Mouse (Mus musculus) stomach, postnatal 0 days (tissue): ENCODE data around the gene Arhgef10l. TPM values are rescaled to one million over a fixed set of nuclear protein-coding genes. Genes with fewer than 3 reads are reported as not detected.

ENCODE experiments used
- ATAC-seq: fragments of 200-750 bp; cut with Nextera tagmentation; 2 replicates; pipeline ENCODE4 v1.8.0; 2017; ENCODE audit not compliant: low FRiP score, low TSS enrichment
- DNase-seq: peaks from one replicate; pipeline ENCODE4 v3.0.0-alpha.2; 2016; ENCODE audit warnings: low spot score
- H3K27ac ChIP-seq: fragments of 300-500 bp; sonication (generic); replicated peaks from 2 replicates; pipeline ENCODE4 v1.5.1; 2014; ENCODE audit warnings: mild to moderate bottlenecking, control low read depth
- H3K27me3 ChIP-seq: fragments of 300-500 bp; sonication (generic); 2 replicates; pipeline ENCODE4 v1.6.1; 2014; ENCODE audit warnings: low read length; ENCODE audit not compliant: control insufficient read depth, insufficient read depth
- H3K36me3 ChIP-seq: fragments of 300-500 bp; sonication (generic); 2 replicates; pipeline ENCODE4 v1.6.1; 2014; ENCODE audit warnings: low read length, mixed read lengths; ENCODE audit not compliant: control insufficient read depth, insufficient read depth
- H3K4me1 ChIP-seq: fragments of 300-500 bp; sonication (generic); replicated peaks from 2 replicates; pipeline ENCODE4 v1.6.1; 2014; ENCODE audit warnings: antibody characterized with exemption; ENCODE audit not compliant: control insufficient read depth, insufficient read depth
- H3K4me2 ChIP-seq: fragments of 300-500 bp; sonication (generic); replicated peaks from 2 replicates; pipeline ENCODE4 v1.6.1; 2014; ENCODE audit warnings: low read depth, mild to moderate bottlenecking, control low read depth, moderate library complexity
- H3K4me3 ChIP-seq: fragments of 300-500 bp; sonication (generic); 2 replicates; pipeline ENCODE4 v1.5.1; 2014; ENCODE audit warnings: low read depth, low read length, control low read depth
- H3K9ac ChIP-seq: fragments of 300-500 bp; sonication (generic); 2 replicates; pipeline ENCODE4 v1.6.1; 2014; ENCODE audit warnings: mild to moderate bottlenecking, low read length, control low read depth, mixed read lengths
- H3K9me3 ChIP-seq: fragments of 300-500 bp; sonication (generic); 2 replicates; pipeline ENCODE4 v1.6.1; 2016; ENCODE audit warnings: low read length; ENCODE audit not compliant: control insufficient read depth
- CTCF ChIP-seq: IDR thresholded peaks from 2 replicates; pipeline ENCODE4 v1.5.1; 2016; ENCODE audit warnings: antibody characterized with exemption, low read depth, mild to moderate bottlenecking, moderate library complexity
- EP300 ChIP-seq: optimal IDR thresholded peaks from 2 replicates; pipeline ENCODE3; 2016; ENCODE audit warnings: antibody characterized with exemption
- WGBS: fragments of 180-500 bp; shearing (Covaris S2); extraction: QIAGEN DNeasy Blood & Tissue Kit; methylation state at CpG from one replicate; pipeline ENCODE4 v1.1.7; 2014; 5-methylcytosine and 5-hydroxymethylcytosine counted together
- polyA plus RNA-seq: library from polyadenylated mRNA; unstranded; fragments of >200 nt; fragmentation: Nextera tagmentation; extraction: Ambion mirVana; gene quantifications from 2 replicates; pipeline ENCODE4 v1.2.1, GENCODE M21; 2015

Gene Arhgef10l
- polyA plus RNA-seq, 1 experiment from 2014 or later: 11.3 TPM

DNA sequence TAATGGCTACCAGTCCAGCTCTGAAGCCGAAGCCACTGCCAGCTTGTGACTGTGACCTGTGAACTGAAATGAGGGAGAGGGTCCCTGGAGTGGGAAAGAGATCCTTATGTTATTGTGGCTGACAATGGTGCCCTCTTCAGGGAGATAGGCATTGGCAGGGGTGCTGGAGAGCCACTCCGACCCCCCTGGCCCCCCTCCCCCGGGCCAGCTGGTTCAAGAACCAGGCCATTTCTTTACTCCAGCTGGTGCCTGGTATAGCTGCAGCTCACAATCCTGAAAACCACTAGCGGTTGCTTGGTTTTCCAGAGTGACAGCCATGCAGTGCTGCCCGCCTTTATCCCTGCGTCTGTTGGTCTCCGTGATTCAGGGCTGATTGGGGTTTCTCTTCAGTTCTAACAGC, 43.3 kb upstream of the Arhgef10l start:
- H3K4me1 ChIP-seq: peaks cover 4% of the 10 kb centered on the region; the same call in 1 of the 2 replicates
- ATAC-seq (no peak), DNase-seq (no peak)
- WGBS: 82% methylated on average over 7 of the region's 7 CpGs
- H3K9me3 ChIP-seq: no peaks in the 10 kb centered on the region
- peaks cover 19% of the 10 kb centered on the region for H3K36me3 ChIP-seq
- TF ChIP-seq CTCF (no peak), EP300 (no peak)
- H3K4me2 ChIP-seq: no peak overlapping the region
- no peaks in the 10 kb centered on the region for H3K27me3 ChIP-seq
- H3K4me3 ChIP-seq: no peak overlapping the region
- H3K9ac ChIP-seq: no peak overlapping the region
- H3K27ac ChIP-seq: no peak overlapping the region

DNA sequence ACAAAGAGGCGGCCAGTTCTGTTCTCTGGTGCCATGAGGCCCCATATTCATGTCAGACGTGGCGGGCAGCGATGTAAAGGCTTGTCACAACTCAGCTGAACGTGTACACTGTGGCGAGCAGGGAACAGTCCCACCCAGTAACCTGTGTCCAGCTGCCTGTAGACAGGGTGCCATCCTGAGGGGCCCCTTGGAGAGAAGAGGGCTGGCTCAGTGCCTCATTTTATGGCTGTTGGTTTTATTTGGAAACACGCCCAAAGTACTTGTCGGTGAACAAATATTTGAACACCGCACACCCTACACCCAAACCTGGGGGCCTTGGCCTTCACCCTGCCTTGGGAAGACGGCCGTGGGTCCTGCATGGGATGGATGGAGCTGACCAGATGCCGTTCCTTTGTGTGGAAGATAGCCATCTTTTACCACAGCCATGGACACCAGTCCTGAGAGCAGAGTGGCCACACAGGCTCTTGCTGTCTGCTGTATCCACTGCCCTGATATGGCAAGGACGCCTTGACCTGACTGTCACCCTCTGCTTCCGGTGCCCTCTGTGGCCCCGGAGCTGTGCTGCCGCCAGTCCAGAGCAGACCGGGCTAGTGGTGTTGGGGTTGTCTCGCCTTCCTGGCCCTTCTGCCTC, 42.6 kb upstream of the Arhgef10l start:
- peak; percentile 51 for ATAC-seq
- H3K36me3 ChIP-seq: peaks cover 19% of the 10 kb centered on the region
- peaks cover 4% of the 10 kb centered on the region; the same call in 1 of the 2 replicates for H3K4me1 ChIP-seq
- H3K27ac ChIP-seq: 0 out of 2 replicates have a peak overlapping the region, but pooled peaks have one; percentile 4
- 0 out of 2 replicates have a peak overlapping the region, but pooled peaks have one; percentile 2 for H3K9ac ChIP-seq
- H3K9me3 ChIP-seq: no peaks in the 10 kb centered on the region
- TF ChIP-seq EP300 (no peak), CTCF (no peak)
- H3K4me2 ChIP-seq: no peak overlapping the region
- no peaks in the 10 kb centered on the region for H3K27me3 ChIP-seq
- H3K4me3 ChIP-seq: no peak overlapping the region
- 50% methylated on average over 18 of the region's 18 CpGs for WGBS
- DNase-seq: peak; percentile 54

DNA sequence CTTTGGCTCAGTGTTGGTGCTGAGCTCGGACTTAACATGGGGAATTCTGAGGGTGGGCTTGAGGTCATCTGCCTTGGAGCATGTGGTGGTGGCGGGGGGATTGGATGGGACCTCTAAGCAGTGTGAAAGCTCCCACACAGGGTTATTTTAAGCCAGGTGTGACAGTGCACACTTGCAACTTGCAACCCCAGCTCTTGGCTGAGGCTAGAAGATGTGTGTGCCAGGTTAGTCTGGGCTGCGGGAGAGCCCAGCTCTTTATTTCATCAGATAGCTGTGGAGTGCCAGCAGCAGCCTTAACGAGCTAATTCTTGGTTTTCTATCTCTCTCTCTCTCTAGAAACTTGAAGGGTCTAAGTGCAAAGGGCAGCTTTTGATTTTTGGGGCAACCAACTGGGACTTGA, 41.8 kb upstream of the Arhgef10l start:
- no peak for TF ChIP-seq CTCF
- no peak for TF ChIP-seq EP300
- 67% methylated on average over 4 of the region's 4 CpGs for WGBS
- ATAC-seq: no peak
- H3K9me3 ChIP-seq: no peaks in the 10 kb centered on the region
- H3K4me2 ChIP-seq: no peak overlapping the region
- no peaks in the 10 kb centered on the region for H3K27me3 ChIP-seq
- no peak overlapping the region for H3K27ac ChIP-seq
- peaks cover 4% of the 10 kb centered on the region; the same call in 1 of the 2 replicates for H3K4me1 ChIP-seq
- H3K36me3 ChIP-seq: peaks cover 12% of the 10 kb centered on the region
- no peak overlapping the region for H3K4me3 ChIP-seq
- no peak for DNase-seq
- H3K9ac ChIP-seq: no peak overlapping the region

DNA sequence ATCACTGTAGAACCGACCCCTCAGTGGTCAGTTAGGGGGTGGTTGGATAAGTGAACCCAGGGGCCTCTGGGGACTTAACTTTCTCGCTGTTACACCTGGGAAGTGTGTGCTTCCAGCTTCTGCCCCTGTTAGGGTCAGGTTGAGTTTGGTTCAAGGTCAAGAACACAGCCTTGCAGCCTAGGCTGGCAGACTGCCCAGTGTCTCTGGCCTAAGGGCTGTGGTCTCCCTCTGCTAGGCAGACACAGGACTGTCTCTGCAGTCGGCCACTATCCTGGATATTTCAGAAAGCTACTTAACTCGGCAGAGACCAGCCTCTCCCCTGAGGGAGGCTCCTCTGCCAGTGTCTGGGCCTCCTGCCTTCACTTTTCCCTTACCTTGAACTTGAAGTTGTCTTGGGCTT, 38.4 kb upstream of the Arhgef10l start:
- TF ChIP-seq EP300 (no peak), CTCF (no peak)
- H3K9ac ChIP-seq: peak overlapping the region; percentile 31; the same call in 1 of the 2 replicates
- peaks cover 4% of the 10 kb centered on the region; the same call in 1 of the 2 replicates for H3K4me1 ChIP-seq
- H3K27me3 ChIP-seq: no peaks in the 10 kb centered on the region
- H3K9me3 ChIP-seq: no peaks in the 10 kb centered on the region
- H3K27ac ChIP-seq: no peak overlapping the region
- WGBS: 47% methylated on average over 4 of the region's 4 CpGs
- DNase-seq (no peak), ATAC-seq (no peak)
- peak overlapping the region; percentile 91 for H3K4me2 ChIP-seq
- H3K36me3 ChIP-seq: no peaks in the 10 kb centered on the region
- no peak overlapping the region for H3K4me3 ChIP-seq

DNA sequence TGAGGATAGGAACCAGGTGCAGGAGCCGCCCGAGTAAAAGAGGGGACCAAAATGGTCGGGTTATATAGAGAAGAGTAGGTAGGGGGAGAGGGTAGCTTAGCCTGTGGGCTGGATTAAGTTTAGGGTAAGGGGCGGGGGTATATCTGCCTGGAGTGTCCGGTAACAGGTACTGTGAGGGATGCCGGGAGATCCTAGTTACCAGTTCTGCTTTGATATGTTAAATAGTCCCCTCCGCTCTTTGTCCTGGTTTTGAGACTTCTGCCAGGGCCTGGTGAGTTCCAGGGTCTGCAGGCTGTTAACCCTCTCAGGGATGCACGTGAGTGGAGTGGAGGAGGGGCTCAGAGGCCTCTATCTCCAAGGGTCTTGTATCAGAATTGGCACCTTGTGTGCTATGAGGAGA, 37.8 kb upstream of the Arhgef10l start:
- TF ChIP-seq CTCF (no peak), EP300 (no peak)
- Histone ChIP-seq H3K4me2 (peak overlapping the region; percentile 91), H3K9me3 (no peaks in the 10 kb centered on the region), H3K27ac (no peak overlapping the region), H3K9ac (peak overlapping the region; percentile 88), H3K4me1 (peaks cover 4% of the 10 kb centered on the region; the same call in 1 of the 2 replicates), H3K36me3 (no peaks in the 10 kb centered on the region), H3K27me3 (no peaks in the 10 kb centered on the region), H3K4me3 (peak overlapping the region; percentile 75; the same call in 1 of the 2 replicates)
- WGBS: 14% methylated on average over 8 of the region's 8 CpGs
- no peak for ATAC-seq
- DNase-seq: no peak

DNA sequence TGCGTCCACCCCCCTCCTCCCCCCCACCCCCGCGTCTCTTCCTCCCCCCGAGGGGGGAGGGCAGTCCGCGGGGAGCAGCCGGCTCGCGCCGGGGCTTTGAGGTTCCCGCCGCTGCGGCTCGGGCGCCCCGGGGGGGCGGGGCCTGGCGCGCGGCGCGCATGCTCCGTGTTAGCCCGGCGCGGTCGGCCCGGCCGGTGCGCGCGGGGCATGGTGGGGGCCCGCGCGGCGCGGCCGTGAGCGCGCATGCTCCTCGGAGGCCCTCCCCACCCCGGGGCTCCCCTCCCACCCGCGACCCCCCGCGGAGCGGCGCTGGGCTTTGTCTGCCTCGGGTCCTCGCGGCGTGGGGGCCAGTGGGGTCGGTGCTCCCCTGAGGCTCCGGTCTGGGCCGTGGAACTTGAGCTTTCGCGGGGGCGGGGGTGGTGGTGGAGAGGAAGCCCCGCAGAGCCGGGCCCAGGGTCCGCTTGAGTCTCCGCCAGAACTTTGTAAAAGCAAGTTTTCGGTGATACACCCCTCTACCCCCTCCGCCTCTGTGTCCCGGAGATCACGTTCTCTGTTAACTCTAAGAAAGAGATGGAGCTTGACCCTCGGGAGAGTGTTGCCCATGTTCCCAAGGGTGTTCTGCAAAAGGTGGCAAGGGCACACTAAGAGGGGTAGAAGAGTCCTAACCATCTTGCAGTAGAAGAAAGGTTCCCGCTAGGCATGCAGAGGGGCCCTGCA, 37.0 kb upstream of the Arhgef10l start:
- Histone ChIP-seq H3K4me2 (peak overlapping the region; percentile 91), H3K9ac (peak overlapping the region; percentile 88), H3K4me3 (peak overlapping the region; percentile 75), H3K27me3 (no peaks in the 10 kb centered on the region), H3K36me3 (no peaks in the 10 kb centered on the region), H3K9me3 (no peaks in the 10 kb centered on the region), H3K27ac (peak overlapping the region; percentile 95), H3K4me1 (peaks cover 2% of the 10 kb centered on the region; the same call in 1 of the 2 replicates)
- peak; percentile 73 for ATAC-seq
- TF ChIP-seq EP300: no peak
- no peak for TF ChIP-seq CTCF
- peak; percentile 88 for DNase-seq
- under 1% methylated on average over 31 of the region's 68 CpGs for WGBS
